Mouse (Mus musculus) gastrocnemius, adult 2 months (tissue): ENCODE data around the gene Lrrn1. TPM values are rescaled to one million over a fixed set of nuclear protein-coding genes. Genes with fewer than 3 reads are reported as not detected.

Experiments used
- DNase-seq: peaks from one replicate; pipeline ENCODE4 v3.0.0; 2022
- H3K27ac ChIP-seq: fragments of 200-600 bp; 2 replicates; pipeline ENCODE4 v1.8.1; 2022; ENCODE audit warnings: mild to moderate bottlenecking
- H3K4me3 ChIP-seq: fragments of 200-600 bp; 2 replicates; pipeline ENCODE4 v1.8.1; 2022; ENCODE audit warnings: mild to moderate bottlenecking, moderate library complexity
- CTCF ChIP-seq: fragments of 200-600 bp; IDR thresholded peaks from 2 replicates; pipeline ENCODE4 v1.8.1; 2022; ENCODE audit warnings: antibody characterized with exemption, mild to moderate bottlenecking, moderate library complexity
- intact Hi-C: fragments of 180-260 bp; cut with DNase I; formaldehyde crosslinking; loops from one replicate; pipeline ENCODE4 v1.15.1; 2025
- long read RNA-seq, 2 experiments: library from polyadenylated mRNA; stranded (forward); transcript quantifications; one replicate each; pipeline ENCODE4 v2.0.0; 2021
- total RNA-seq, 2 experiments: library from RNA; stranded (reverse); gene quantifications; 2 replicates each; pipeline ENCODE4 v1.2.3; 2021

Lrrn1 gene
- total RNA-seq, result 1 to 10 TPM; 6.0 to 9.2 TPM
- long read RNA-seq, experiment 1, transcript Lrrn1-201 (2 exons, 3,700 nt), result major isoform, 14 of 15 reads
- long read RNA-seq, experiment 1, partial matches to known transcripts, result 1 of 15 reads
- long read RNA-seq, experiment 1, other reads (novel, unspliced or antisense), result 0 of 15 reads
- long read RNA-seq, experiment 2, transcript Lrrn1-201 (2 exons, 3,700 nt), result major isoform, 13 of 14 reads
- long read RNA-seq, experiment 2, partial matches to known transcripts, result 1 of 14 reads
- long read RNA-seq, experiment 2, other reads (novel, unspliced or antisense), result 0 of 14 reads

GRCm38 (mm10) chr6:107528877-107529864 lies at the start of gene Lrrn1:
TSS of gene Lrrn1 (plus strand) at chr6:107529768.
- no peak for TF ChIP-seq CTCF
- peak; percentile 71 for DNase-seq
- H3K27ac ChIP-seq, result peak within 1 kb of the TSS; percentile 72
- peak within 1 kb of the TSS; percentile 80 for H3K4me3 ChIP-seq
- intact Hi-C loops, result no loop called here

GRCm38 (mm10) chr6:107494491-107494890 lies 35.1 kb upstream of the Lrrn1 start:
- Histone ChIP-seq H3K4me3 (no peak overlapping the region), H3K27ac (no peak overlapping the region)
- TF ChIP-seq CTCF, result no peak
- intact Hi-C loops, result no loop called here
- DNase-seq, result no peak

- intact Hi-C loops, result no loop called here
- H3K27ac ChIP-seq, result no peak overlapping the region
- TF ChIP-seq CTCF, result no peak
- no peak overlapping the region for H3K4me3 ChIP-seq
- no peak for DNase-seq
Measured at GRCm38 (mm10) chr6:107495830-107496229, 33.7 kb upstream of the Lrrn1 start.

GRCm38 (mm10) chr6:107513716-107514115 lies 15.9 kb upstream of the Lrrn1 start:
- intact Hi-C loops, result no loop called here
- Histone ChIP-seq H3K4me3 (no peak overlapping the region), H3K27ac (no peak overlapping the region)
- TF ChIP-seq CTCF, result no peak
- no peak for DNase-seq

- H3K4me3 ChIP-seq, result no peak overlapping the region
- H3K27ac ChIP-seq, result no peak overlapping the region
- intact Hi-C loops, result no loop called here
- TF ChIP-seq CTCF, result no peak
- no peak for DNase-seq
Measured at GRCm38 (mm10) chr6:107523953-107524352, 5.6 kb upstream of the Lrrn1 start.

GRCm38 (mm10) chr6:107529911-107530431 lies 403 bp downstream of the Lrrn1 start:
- TF ChIP-seq CTCF, result no peak
- H3K4me3 ChIP-seq, result peak overlapping the region; percentile 80
- H3K27ac ChIP-seq, result peak overlapping the region; percentile 72
- intact Hi-C loops, result no loop called here
- DNase-seq, result peak; percentile 34

- H3K27ac ChIP-seq, result peak overlapping the region; percentile 40; the same call in 1 of the 2 replicates
- no peak for TF ChIP-seq CTCF
- intact Hi-C loops, result no loop called here
- no peak for DNase-seq
- H3K4me3 ChIP-seq, result peak overlapping the region; percentile 80
Measured at GRCm38 (mm10) chr6:107530621-107531285, 1.2 kb downstream of the Lrrn1 start.

- DNase-seq, result no peak
- no peak overlapping the region for H3K27ac ChIP-seq
- TF ChIP-seq CTCF, result no peak
- intact Hi-C loops, result no loop called here
- peak overlapping the region; percentile 80 for H3K4me3 ChIP-seq
Measured at GRCm38 (mm10) chr6:107531526-107532080, 2.0 kb downstream of the Lrrn1 start.

GRCm38 (mm10) chr6:107534533-107534932 lies 5.0 kb downstream of the Lrrn1 start:
- intact Hi-C loops, result no loop called here
- Histone ChIP-seq H3K4me3 (no peak overlapping the region), H3K27ac (no peak overlapping the region)
- TF ChIP-seq CTCF, result no peak
- no peak for DNase-seq

- Histone ChIP-seq H3K27ac (no peak overlapping the region), H3K4me3 (no peak overlapping the region)
- no peak for TF ChIP-seq CTCF
- intact Hi-C loops, result no loop called here
- no peak for DNase-seq
Measured at GRCm38 (mm10) chr6:107536631-107537030, 7.1 kb downstream of the Lrrn1 start.

- Histone ChIP-seq H3K27ac (no peak overlapping the region), H3K4me3 (no peak overlapping the region)
- TF ChIP-seq CTCF, result no peak
- intact Hi-C loops, result no loop called here
- DNase-seq, result no peak
Measured at GRCm38 (mm10) chr6:107541222-107541621, 11.7 kb downstream of the Lrrn1 start.

- no peak for DNase-seq
- H3K27ac ChIP-seq, result no peak overlapping the region
- intact Hi-C loops, result no loop called here
- TF ChIP-seq CTCF, result no peak
- no peak overlapping the region for H3K4me3 ChIP-seq
Measured at GRCm38 (mm10) chr6:107541918-107542317, 12.3 kb downstream of the Lrrn1 start.
